Mouse (Mus musculus) embryonic fibroblast, embryonic 13.5 days (primary cell): ENCODE measurements around the gene Blm. TPM values are rescaled to one million over a fixed set of nuclear protein-coding genes. Genes with fewer than 3 reads are reported as not detected.

Experiments
- H3K27ac ChIP-seq: 2 replicates; pipeline ENCODE4 v1.5.1; 2012; ENCODE audit warnings: low read length, control low read depth, inconsistent platforms; ENCODE audit not compliant: insufficient read depth
- H3K4me1 ChIP-seq: 2 replicates; pipeline ENCODE4 v1.6.1; 2011; ENCODE audit warnings: low read length; ENCODE audit not compliant: control insufficient read depth, insufficient read depth
- H3K4me3 ChIP-seq: 2 replicates; pipeline ENCODE4 v1.5.1; 2011; ENCODE audit warnings: mild to moderate bottlenecking, control low read depth, low read length; ENCODE audit not compliant: insufficient read depth
- CTCF ChIP-seq: IDR thresholded peaks from 2 replicates; pipeline ENCODE4 v1.5.1; 2011; ENCODE audit warnings: mild to moderate bottlenecking, control low read depth, low read length, moderate library complexity, borderline replicate concordance; ENCODE audit not compliant: insufficient read depth
- POLR2A ChIP-seq: IDR thresholded peaks from 2 replicates; pipeline ENCODE4 v1.6.1; 2011; ENCODE audit warnings: low read depth, mild to moderate bottlenecking, control low read depth, low read length, moderate library complexity
- polyA plus RNA-seq: library from polyadenylated mRNA; stranded (reverse); fragments of >200 nt; gene quantifications from 2 replicates; pipeline ENCODE4 v1.2.4, GENCODE M21; 2011; ENCODE audit warnings: low read depth; ENCODE audit not compliant: missing spikeins, insufficient read length

Gene Blm
- polyA plus RNA-seq, 1 experiment, result 25.0 TPM

- no peaks in the 10 kb centered on the region; the same call in 1 of the 2 replicates for H3K4me1 ChIP-seq
- H3K4me3 ChIP-seq, result no peak overlapping the region
- H3K27ac ChIP-seq, result no peak overlapping the region
- TF ChIP-seq POLR2A, result no peak
- no peak for TF ChIP-seq CTCF
Observed at GRCm38 (mm10) chr7:80452241-80452640, 82.7 kb downstream of the Blm start.

- Histone ChIP-seq H3K27ac (no peak overlapping the region), H3K4me1 (no peaks in the 10 kb centered on the region; the same call in 1 of the 2 replicates), H3K4me3 (no peak overlapping the region)
- TF ChIP-seq POLR2A (no peak), CTCF (no peak)
Observed at GRCm38 (mm10) chr7:80451550-80452232, 83.2 kb downstream of the Blm start.

- Histone ChIP-seq H3K27ac (no peak overlapping the region), H3K4me3 (no peak overlapping the region), H3K4me1 (peaks cover 8% of the 10 kb centered on the region; the same call in 1 of the 2 replicates)
- TF ChIP-seq POLR2A (no peak), CTCF (no peak)
Observed at GRCm38 (mm10) chr7:80450354-80450753, 84.6 kb downstream of the Blm start.

- Histone ChIP-seq H3K4me3 (no peak overlapping the region), H3K4me1 (peaks cover 9% of the 10 kb centered on the region; the same call in 1 of the 2 replicates), H3K27ac (no peak overlapping the region)
- TF ChIP-seq CTCF, result no peak
- no peak for TF ChIP-seq POLR2A
Observed at GRCm38 (mm10) chr7:80449620-80450091, 85.3 kb downstream of the Blm start.

GRCm38 (mm10) chr7:80447336-80447735 is 87.6 kb downstream of the Blm start:
- TF ChIP-seq CTCF, result no peak
- TF ChIP-seq POLR2A, result no peak
- H3K4me3 ChIP-seq, result no peak overlapping the region
- no peak overlapping the region for H3K27ac ChIP-seq
- peaks cover 9% of the 10 kb centered on the region; the same call in 1 of the 2 replicates for H3K4me1 ChIP-seq

- TF ChIP-seq POLR2A, result no peak
- no peak for TF ChIP-seq CTCF
- Histone ChIP-seq H3K4me3 (no peak overlapping the region), H3K27ac (no peak overlapping the region), H3K4me1 (peaks cover 9% of the 10 kb centered on the region; the same call in 1 of the 2 replicates)
Observed at GRCm38 (mm10) chr7:80446221-80446878, 88.6 kb downstream of the Blm start.

GRCm38 (mm10) chr7:80445492-80445891 is 89.4 kb downstream of the Blm start:
- no peak overlapping the region for H3K27ac ChIP-seq
- peaks cover 9% of the 10 kb centered on the region; the same call in 1 of the 2 replicates for H3K4me1 ChIP-seq
- TF ChIP-seq CTCF (no peak), POLR2A (no peak)
- no peak overlapping the region for H3K4me3 ChIP-seq

- Histone ChIP-seq H3K4me1 (peaks cover 11% of the 10 kb centered on the region; the same call in 1 of the 2 replicates), H3K27ac (no peak overlapping the region), H3K4me3 (no peak overlapping the region)
- TF ChIP-seq POLR2A (no peak), CTCF (no peak)
Observed at GRCm38 (mm10) chr7:80444401-80445249, 90.3 kb downstream of the Blm start.

GRCm38 (mm10) chr7:80443124-80443523 is 91.8 kb downstream of the Blm start:
- Histone ChIP-seq H3K4me3 (no peak overlapping the region), H3K27ac (no peak overlapping the region), H3K4me1 (peaks cover 11% of the 10 kb centered on the region; the same call in 1 of the 2 replicates)
- TF ChIP-seq CTCF, result no peak
- TF ChIP-seq POLR2A, result no peak
